Mouse (Mus musculus) liver, embryonic 15.5 days (tissue): ENCODE data around the gene Itpr1. TPM values are rescaled to one million over a fixed set of nuclear protein-coding genes. Genes with fewer than 3 reads are reported as not detected.

ENCODE experiments used
- ATAC-seq: fragments of 200-750 bp; cut with Nextera tagmentation; 2 replicates; pipeline ENCODE4 v1.8.0; 2017; ENCODE audit warnings: moderate number of reproducible peaks, mild to moderate bottlenecking, moderate library complexity; ENCODE audit not compliant: insufficient read depth
- H3K27ac ChIP-seq: fragments of 300-500 bp; sonication (generic); replicated peaks from 2 replicates; pipeline ENCODE4 v1.5.1; 2015; ENCODE audit warnings: mild to moderate bottlenecking, inconsistent platforms
- H3K27me3 ChIP-seq: fragments of 300-500 bp; sonication (generic); 2 replicates; pipeline ENCODE4 v1.6.1; 2015; ENCODE audit warnings: mild to moderate bottlenecking, inconsistent platforms
- H3K36me3 ChIP-seq: fragments of 300-500 bp; sonication (generic); replicated peaks from 2 replicates; pipeline ENCODE4 v1.6.1; 2015; ENCODE audit warnings: moderate library complexity, mild to moderate bottlenecking, inconsistent platforms
- H3K4me1 ChIP-seq: fragments of 300-500 bp; sonication (generic); replicated peaks from 2 replicates; pipeline ENCODE4 v1.6.1; 2015; ENCODE audit warnings: inconsistent platforms
- H3K4me2 ChIP-seq: fragments of 300-500 bp; sonication (generic); 2 replicates; pipeline ENCODE4 v1.6.1; 2015; ENCODE audit warnings: moderate library complexity, mild to moderate bottlenecking, inconsistent platforms
- H3K4me3 ChIP-seq: fragments of 300-500 bp; sonication (generic); replicated peaks from 2 replicates; pipeline ENCODE4 v1.5.1; 2015; ENCODE audit warnings: mild to moderate bottlenecking, inconsistent platforms
- H3K9ac ChIP-seq: fragments of 300-500 bp; sonication (generic); 2 replicates; pipeline ENCODE4 v1.6.1; 2015; ENCODE audit warnings: moderate library complexity, mild to moderate bottlenecking, inconsistent platforms
- H3K9me3 ChIP-seq: fragments of 300-500 bp; sonication (generic); replicated peaks from 2 replicates; pipeline ENCODE4 v1.6.1; 2016; ENCODE audit warnings: inconsistent platforms
- WGBS: fragments of 180-500 bp; shearing (Covaris S2); methylation state at CpG from one replicate; pipeline ENCODE4 v1.1.7; 2015; ENCODE audit warnings: mixed read lengths; ENCODE audit not compliant: insufficient replicate concordance; 5-methylcytosine and 5-hydroxymethylcytosine counted together
- polyA plus RNA-seq: library from polyadenylated mRNA; unstranded; fragments of >200 nt; fragmentation: Nextera tagmentation; extraction: Ambion mirVana; gene quantifications from 2 replicates; pipeline ENCODE4 v1.2.1, GENCODE M21; 2015

Gene Itpr1
- polyA plus RNA-seq, 1 experiment from 2014 or later, result 2.1 TPM

- 72% methylated on average over 8 of the region's 8 CpGs for WGBS
- Histone ChIP-seq H3K36me3 (peaks cover 14% of the 10 kb centered on the region), H3K27me3 (no peaks in the 10 kb centered on the region), H3K4me3 (no peak overlapping the region), H3K27ac (no peak overlapping the region), H3K9me3 (no peaks in the 10 kb centered on the region), H3K4me1 (no peaks in the 10 kb centered on the region), H3K9ac (no peak overlapping the region), H3K4me2 (no peak overlapping the region)
- ATAC-seq, result no peak
Observed at GRCm38 (mm10) chr6:108404736-108405135, 191.8 kb downstream of the Itpr1 start.

DNA sequence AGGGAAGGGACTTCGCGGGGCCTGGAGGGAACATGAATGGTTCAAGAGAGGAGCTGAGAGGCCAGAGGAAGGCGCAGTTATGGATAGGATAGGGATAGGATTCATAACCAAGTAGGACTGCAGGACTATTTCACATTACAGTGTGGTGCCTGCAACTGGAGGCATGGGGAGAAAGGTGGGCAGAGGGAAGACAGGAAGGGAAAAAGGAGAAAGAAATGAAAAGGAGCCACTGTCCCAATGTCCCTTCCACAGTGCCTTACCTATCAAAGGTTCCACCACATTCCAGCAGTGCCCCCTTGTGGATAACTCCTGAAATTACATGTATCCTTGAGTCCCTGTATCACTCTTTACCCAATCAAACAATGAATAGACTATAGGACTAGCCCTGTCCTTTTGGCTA, 195.2 kb downstream of the Itpr1 start:
- no peak overlapping the region for H3K4me2 ChIP-seq
- peak; percentile 28; the same call in 1 of the 2 replicates for ATAC-seq
- WGBS, result 82% methylated on average over 3 of the region's 3 CpGs
- H3K9ac ChIP-seq, result no peak overlapping the region
- peaks cover 4% of the 10 kb centered on the region; the same call in 1 of the 2 replicates for H3K36me3 ChIP-seq
- no peak overlapping the region for H3K27ac ChIP-seq
- no peak overlapping the region for H3K4me3 ChIP-seq
- no peaks in the 10 kb centered on the region for H3K4me1 ChIP-seq
- no peaks in the 10 kb centered on the region for H3K9me3 ChIP-seq
- H3K27me3 ChIP-seq, result no peaks in the 10 kb centered on the region

- Histone ChIP-seq H3K9me3 (no peaks in the 10 kb centered on the region), H3K36me3 (peaks cover 4% of the 10 kb centered on the region; the same call in 1 of the 2 replicates), H3K27ac (no peak overlapping the region), H3K4me3 (no peak overlapping the region), H3K27me3 (no peaks in the 10 kb centered on the region), H3K9ac (no peak overlapping the region), H3K4me1 (no peaks in the 10 kb centered on the region), H3K4me2 (no peak overlapping the region)
- WGBS, result 87% methylated on average over 5 of the region's 5 CpGs
- no peak for ATAC-seq
Observed at GRCm38 (mm10) chr6:108408726-108409125, 195.8 kb downstream of the Itpr1 start.

- no peak overlapping the region for H3K4me3 ChIP-seq
- H3K27ac ChIP-seq, result no peak overlapping the region
- H3K4me2 ChIP-seq, result no peak overlapping the region
- H3K9ac ChIP-seq, result no peak overlapping the region
- no peaks in the 10 kb centered on the region for H3K27me3 ChIP-seq
- peaks cover 4% of the 10 kb centered on the region; the same call in 1 of the 2 replicates for H3K36me3 ChIP-seq
- ATAC-seq, result no peak
- no peaks in the 10 kb centered on the region for H3K4me1 ChIP-seq
- WGBS, result 80% methylated on average over 16 of the region's 16 CpGs
- no peaks in the 10 kb centered on the region for H3K9me3 ChIP-seq
Observed at GRCm38 (mm10) chr6:108410771-108411170, 197.9 kb downstream of the Itpr1 start.

DNA sequence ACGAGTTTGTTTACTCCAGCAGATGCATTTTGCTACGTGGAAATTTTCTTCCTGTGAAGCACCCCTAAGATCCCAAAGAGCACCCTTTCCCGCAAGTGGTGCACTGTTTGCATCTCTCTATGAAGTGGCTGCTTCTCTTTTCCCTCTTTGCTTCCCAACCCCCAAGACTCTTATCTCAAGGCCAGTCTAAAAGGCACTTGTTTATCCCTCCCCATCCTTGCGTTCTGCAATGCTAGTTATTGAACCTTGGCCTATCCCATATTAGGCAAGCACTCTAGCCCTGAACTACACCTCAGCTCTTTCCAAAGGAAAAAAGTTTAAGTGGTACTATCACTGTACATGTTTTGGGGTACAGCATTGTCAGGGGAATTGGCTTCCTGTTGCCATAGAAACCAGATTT, 198.3 kb downstream of the Itpr1 start:
- no peak for ATAC-seq
- Histone ChIP-seq H3K36me3 (0 out of 2 replicates have a peak, but pooled peaks cover under 1% of the 10 kb centered on the region), H3K4me1 (no peaks in the 10 kb centered on the region), H3K4me2 (no peak overlapping the region), H3K27ac (no peak overlapping the region), H3K9me3 (no peaks in the 10 kb centered on the region), H3K4me3 (no peak overlapping the region), H3K9ac (no peak overlapping the region), H3K27me3 (no peaks in the 10 kb centered on the region)
- WGBS, result 72% methylated on average over 4 of the region's 4 CpGs

GRCm38 (mm10) chr6:108413006-108413405, 200.1 kb downstream of the Itpr1 start:
- Histone ChIP-seq H3K9me3 (no peaks in the 10 kb centered on the region), H3K4me1 (no peaks in the 10 kb centered on the region), H3K27me3 (no peaks in the 10 kb centered on the region), H3K36me3 (no peaks in the 10 kb centered on the region), H3K4me3 (no peak overlapping the region), H3K27ac (no peak overlapping the region), H3K4me2 (no peak overlapping the region), H3K9ac (no peak overlapping the region)
- ATAC-seq, result no peak
- 81% methylated on average over 8 of the region's 8 CpGs for WGBS

- 82% methylated on average over 9 of the region's 9 CpGs for WGBS
- H3K27me3 ChIP-seq, result no peaks in the 10 kb centered on the region
- H3K4me2 ChIP-seq, result no peak overlapping the region
- no peaks in the 10 kb centered on the region for H3K9me3 ChIP-seq
- ATAC-seq, result no peak
- no peak overlapping the region for H3K4me3 ChIP-seq
- H3K27ac ChIP-seq, result no peak overlapping the region
- 0 out of 2 replicates have a peak, but pooled peaks cover 2% of the 10 kb centered on the region for H3K36me3 ChIP-seq
- H3K9ac ChIP-seq, result no peak overlapping the region
- H3K4me1 ChIP-seq, result no peaks in the 10 kb centered on the region
Observed at GRCm38 (mm10) chr6:108413593-108413992, 200.7 kb downstream of the Itpr1 start.

DNA sequence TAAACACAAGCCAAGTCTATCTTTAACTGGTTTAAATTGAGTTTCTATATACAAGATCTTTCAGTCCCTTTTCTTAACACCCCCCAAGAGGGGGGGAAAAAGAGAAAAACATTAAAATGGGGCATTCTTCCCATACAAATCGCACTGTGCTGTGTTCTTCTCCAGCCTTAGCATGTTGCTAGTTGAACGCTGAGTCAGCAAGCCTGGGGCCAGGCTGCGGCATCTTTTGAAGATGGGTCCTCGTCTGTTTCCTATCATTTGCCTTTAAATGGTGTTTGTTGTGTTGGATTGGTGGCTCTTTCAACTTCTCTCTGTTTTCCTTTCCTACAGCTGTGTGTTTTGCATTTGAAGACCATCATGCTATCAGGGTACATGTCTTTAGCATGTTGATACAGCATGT, 203.0 kb downstream of the Itpr1 start:
- 76% methylated on average over 4 of the region's 4 CpGs for WGBS
- Histone ChIP-seq H3K4me2 (no peak overlapping the region), H3K9me3 (no peaks in the 10 kb centered on the region), H3K27ac (no peak overlapping the region), H3K4me3 (no peak overlapping the region), H3K9ac (no peak overlapping the region), H3K36me3 (0 out of 2 replicates have a peak, but pooled peaks cover 4% of the 10 kb centered on the region), H3K27me3 (no peaks in the 10 kb centered on the region), H3K4me1 (no peaks in the 10 kb centered on the region)
- ATAC-seq, result no peak

- H3K4me1 ChIP-seq, result no peaks in the 10 kb centered on the region
- no peak for ATAC-seq
- H3K36me3 ChIP-seq, result 0 out of 2 replicates have a peak, but pooled peaks cover 4% of the 10 kb centered on the region
- H3K27me3 ChIP-seq, result no peaks in the 10 kb centered on the region
- H3K27ac ChIP-seq, result no peak overlapping the region
- 60% methylated on average over 8 of the region's 8 CpGs for WGBS
- no peak overlapping the region for H3K4me2 ChIP-seq
- no peaks in the 10 kb centered on the region for H3K9me3 ChIP-seq
- no peak overlapping the region for H3K4me3 ChIP-seq
- H3K9ac ChIP-seq, result no peak overlapping the region
Observed at GRCm38 (mm10) chr6:108417508-108417907, 204.6 kb downstream of the Itpr1 start.

DNA sequence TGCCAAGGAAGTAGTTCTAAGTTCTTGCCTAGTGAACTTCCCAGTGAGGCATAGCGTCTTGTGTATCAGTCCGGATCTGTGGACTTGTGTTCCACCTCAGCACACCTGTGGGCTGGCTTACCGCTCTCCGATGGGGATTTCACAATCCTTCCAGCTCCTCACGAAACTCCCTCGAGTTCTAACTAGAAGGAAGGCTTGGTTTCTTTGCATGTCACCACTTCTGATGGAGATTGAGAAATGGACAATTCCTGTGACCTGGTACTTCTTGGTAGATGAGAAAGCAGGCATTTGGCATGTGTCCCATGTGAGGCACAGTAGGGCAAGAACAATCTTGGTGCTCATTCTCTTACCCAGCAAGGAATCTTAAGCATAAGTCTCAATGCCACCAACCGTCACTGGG, 205.3 kb downstream of the Itpr1 start:
- H3K36me3 ChIP-seq, result 0 out of 2 replicates have a peak, but pooled peaks cover 4% of the 10 kb centered on the region
- H3K9ac ChIP-seq, result no peak overlapping the region
- ATAC-seq, result no peak
- no peaks in the 10 kb centered on the region for H3K9me3 ChIP-seq
- no peak overlapping the region for H3K27ac ChIP-seq
- H3K4me1 ChIP-seq, result no peaks in the 10 kb centered on the region
- no peaks in the 10 kb centered on the region for H3K27me3 ChIP-seq
- H3K4me2 ChIP-seq, result no peak overlapping the region
- H3K4me3 ChIP-seq, result no peak overlapping the region
- WGBS, result 71% methylated on average over 7 of the region's 7 CpGs

GRCm38 (mm10) chr6:108424749-108425584, 212.1 kb downstream of the Itpr1 start:
- no peaks in the 10 kb centered on the region for H3K27me3 ChIP-seq
- H3K9me3 ChIP-seq, result no peaks in the 10 kb centered on the region
- H3K4me1 ChIP-seq, result 0 out of 2 replicates have a peak, but pooled peaks cover 6% of the 10 kb centered on the region
- H3K36me3 ChIP-seq, result no peaks in the 10 kb centered on the region
- WGBS, result 68% methylated on average over 9 of the region's 9 CpGs
- no peak overlapping the region for H3K9ac ChIP-seq
- H3K4me2 ChIP-seq, result no peak overlapping the region
- no peak for ATAC-seq
- H3K4me3 ChIP-seq, result no peak overlapping the region
- no peak overlapping the region for H3K27ac ChIP-seq
